Mouse (Mus musculus): ENCODE results near the gene Tec. TPM values are rescaled to one million over a fixed set of nuclear protein-coding genes. Genes with fewer than 3 reads are reported as not detected.

The Tec gene
- polyA plus RNA-seq, 1 experiment, result not detected

DNA sequence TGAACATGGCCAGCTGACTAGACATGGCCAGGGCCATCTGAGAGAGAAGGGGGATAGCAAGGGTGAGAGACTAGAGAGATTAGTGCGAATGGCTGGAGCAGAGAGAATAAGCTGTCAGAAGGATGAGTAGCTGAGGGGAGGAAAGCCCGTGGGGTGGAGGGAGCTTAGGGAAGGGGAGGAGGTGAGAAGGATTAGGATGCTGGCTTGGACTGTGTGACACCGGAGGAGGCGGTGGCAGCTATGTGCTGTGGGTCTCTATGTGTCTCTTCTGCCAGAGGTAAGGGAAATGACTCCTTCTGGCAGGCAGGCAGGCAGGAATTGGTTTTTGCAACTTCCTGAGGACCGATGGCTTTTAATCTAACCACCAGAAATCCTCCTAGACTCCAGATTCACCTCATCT is 11.5 kb upstream of the Tec start:
- H3K4me1 ChIP-seq (ENCODE audit: control insufficient read depth, insufficient read depth, low read length), result peaks cover 10% of the 10 kb centered on the region
- no peak overlapping the region for H3K4me3 ChIP-seq (ENCODE audit: insufficient read depth, low read depth, low read length)
- WGBS, result 58% methylated on average over 5 of the region's 5 CpGs
- TF ChIP-seq CTCF (IDR thresholded peaks at IDR 0.05; ENCODE audit: insufficient read depth, low read depth, low read length), result no peak
- no peak for TF ChIP-seq POLR2A (IDR thresholded peaks at IDR 0.05; ENCODE audit: insufficient read depth, low read depth, low read length)
- no peak overlapping the region for H3K27ac ChIP-seq (ENCODE audit: insufficient read depth, low read depth, low read length)

DNA sequence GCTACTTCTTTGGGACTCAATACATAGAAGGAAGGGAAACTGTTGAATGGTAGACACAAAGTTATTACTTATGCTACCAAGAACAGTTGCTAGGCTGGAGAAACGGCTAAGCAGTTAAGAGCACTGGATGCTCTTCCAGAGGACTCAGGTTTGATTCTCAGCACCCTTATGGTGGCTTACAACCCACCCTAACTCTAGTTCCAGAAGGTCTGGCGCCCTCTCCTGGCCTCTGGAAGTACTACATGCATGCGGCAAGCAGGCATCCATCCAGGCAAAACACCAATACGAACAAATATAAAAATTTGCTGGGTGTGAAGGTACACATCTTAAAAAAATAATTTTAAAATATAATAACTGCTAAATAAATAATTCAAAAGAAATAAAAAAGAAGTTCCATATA is 2.8 kb upstream of the Tec start:
- Histone ChIP-seq H3K27ac (ENCODE audit: insufficient read depth, low read depth, low read length) (no peak overlapping the region), H3K4me3 (ENCODE audit: insufficient read depth, low read depth, low read length) (no peak overlapping the region), H3K4me1 (ENCODE audit: control insufficient read depth, insufficient read depth, low read length) (peaks cover 15% of the 10 kb centered on the region)
- WGBS, result 82% methylated on average over 4 of the region's 4 CpGs
- TF ChIP-seq CTCF (IDR thresholded peaks at IDR 0.05; ENCODE audit: insufficient read depth, low read depth, low read length) (no peak), POLR2A (IDR thresholded peaks at IDR 0.05; ENCODE audit: insufficient read depth, low read depth, low read length) (no peak)

- TF ChIP-seq CTCF (IDR thresholded peaks at IDR 0.05; ENCODE audit: insufficient read depth, low read depth, low read length) (no peak), POLR2A (IDR thresholded peaks at IDR 0.05; ENCODE audit: insufficient read depth, low read depth, low read length) (no peak)
- Histone ChIP-seq H3K4me3 (ENCODE audit: insufficient read depth, low read depth, low read length) (no peak overlapping the region), H3K4me1 (ENCODE audit: control insufficient read depth, insufficient read depth, low read length) (peaks cover 9% of the 10 kb centered on the region), H3K27ac (ENCODE audit: insufficient read depth, low read depth, low read length) (no peak overlapping the region)
- 80% methylated on average over 14 of the region's 14 CpGs for WGBS
Measured at GRCm38 (mm10) chr5:72869779-72870608, 1.7 kb upstream of the Tec start.

DNA sequence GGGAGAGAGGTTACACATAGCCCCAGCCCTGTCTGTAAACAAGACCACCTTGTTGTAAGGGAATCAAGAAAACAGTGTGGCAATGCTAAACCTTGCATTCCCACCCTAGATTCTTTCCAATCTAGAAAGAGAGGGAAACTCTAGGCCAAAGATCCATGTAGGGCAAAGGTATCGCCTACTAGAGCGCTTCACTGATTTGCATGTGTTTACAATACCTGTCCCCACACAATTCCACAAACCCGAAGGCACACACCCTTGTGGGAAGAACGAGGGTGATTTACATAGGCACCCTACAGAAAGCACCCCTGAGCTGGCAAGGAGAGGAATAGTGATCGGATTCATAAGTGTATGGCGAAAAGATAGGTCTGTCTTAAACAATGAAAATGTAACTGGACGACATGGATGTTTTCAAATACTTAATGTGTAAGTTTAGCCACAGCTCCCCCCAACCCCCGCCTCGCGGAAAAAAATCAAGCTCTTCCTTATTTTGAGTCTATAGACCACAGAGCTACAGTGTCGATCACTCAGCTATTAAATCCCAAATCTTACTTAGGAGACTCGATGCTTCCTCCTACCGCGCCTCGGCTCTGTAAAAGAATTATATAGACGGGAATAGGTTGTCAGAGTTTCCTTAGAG is 1.1 kb downstream of the Tec start:
- H3K4me3 ChIP-seq (ENCODE audit: insufficient read depth, low read depth, low read length), result no peak overlapping the region
- H3K4me1 ChIP-seq (ENCODE audit: control insufficient read depth, insufficient read depth, low read length), result peaks cover 9% of the 10 kb centered on the region
- TF ChIP-seq POLR2A (IDR thresholded peaks at IDR 0.05; ENCODE audit: insufficient read depth, low read depth, low read length) (no peak), CTCF (IDR thresholded peaks at IDR 0.05; ENCODE audit: insufficient read depth, low read depth, low read length) (no peak)
- no peak overlapping the region for H3K27ac ChIP-seq (ENCODE audit: insufficient read depth, low read depth, low read length)
- 50% methylated on average over 16 of the region's 16 CpGs for WGBS

- TF ChIP-seq POLR2A (IDR thresholded peaks at IDR 0.05; ENCODE audit: insufficient read depth, low read depth, low read length) (no peak), CTCF (IDR thresholded peaks at IDR 0.05; ENCODE audit: insufficient read depth, low read depth, low read length) (no peak)
- Histone ChIP-seq H3K27ac (ENCODE audit: insufficient read depth, low read depth, low read length) (no peak overlapping the region), H3K4me1 (ENCODE audit: control insufficient read depth, insufficient read depth, low read length) (peaks cover 9% of the 10 kb centered on the region), H3K4me3 (ENCODE audit: insufficient read depth, low read depth, low read length) (no peak overlapping the region)
- 82% methylated on average over 6 of the region's 6 CpGs for WGBS
Measured at GRCm38 (mm10) chr5:72866260-72866905, 1.9 kb downstream of the Tec start.

- Histone ChIP-seq H3K4me1 (ENCODE audit: control insufficient read depth, insufficient read depth, low read length) (peaks cover 9% of the 10 kb centered on the region), H3K4me3 (ENCODE audit: insufficient read depth, low read depth, low read length) (no peak overlapping the region), H3K27ac (ENCODE audit: insufficient read depth, low read depth, low read length) (no peak overlapping the region)
- 82% methylated on average over 3 of the region's 3 CpGs for WGBS
- TF ChIP-seq POLR2A (IDR thresholded peaks at IDR 0.05; ENCODE audit: insufficient read depth, low read depth, low read length) (no peak), CTCF (IDR thresholded peaks at IDR 0.05; ENCODE audit: insufficient read depth, low read depth, low read length) (no peak)
Measured at GRCm38 (mm10) chr5:72864654-72865178, 3.6 kb downstream of the Tec start.

DNA sequence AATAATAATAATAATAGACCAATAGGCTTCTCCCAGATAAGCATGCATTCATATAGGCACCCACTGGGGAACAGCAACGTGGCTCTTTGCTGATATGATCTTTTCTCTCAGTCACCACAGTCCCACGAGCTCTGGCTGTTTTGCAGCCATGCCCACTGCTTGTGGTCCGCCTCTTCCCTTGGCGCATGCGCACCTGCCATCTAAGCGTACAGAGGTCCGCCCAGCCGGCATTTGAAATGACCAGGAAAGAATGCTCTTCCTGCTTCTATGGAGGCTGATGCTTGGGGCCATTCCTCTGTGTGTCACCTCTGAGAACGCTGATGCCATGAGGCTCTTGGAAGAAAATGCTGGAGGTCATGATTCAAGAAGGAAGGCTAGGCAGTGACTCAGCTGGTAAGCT is 5.1 kb downstream of the Tec start:
- no peak for TF ChIP-seq POLR2A (IDR thresholded peaks at IDR 0.05; ENCODE audit: insufficient read depth, low read depth, low read length)
- no peak for TF ChIP-seq CTCF (IDR thresholded peaks at IDR 0.05; ENCODE audit: insufficient read depth, low read depth, low read length)
- WGBS, result 93% methylated on average over 9 of the region's 9 CpGs
- Histone ChIP-seq H3K27ac (ENCODE audit: insufficient read depth, low read depth, low read length) (no peak overlapping the region), H3K4me3 (ENCODE audit: insufficient read depth, low read depth, low read length) (no peak overlapping the region), H3K4me1 (ENCODE audit: control insufficient read depth, insufficient read depth, low read length) (peaks cover 3% of the 10 kb centered on the region; the same call in 1 of the 2 replicates)

- no peak overlapping the region for H3K27ac ChIP-seq (ENCODE audit: insufficient read depth, low read depth, low read length)
- peaks cover 7% of the 10 kb centered on the region for H3K4me1 ChIP-seq (ENCODE audit: control insufficient read depth, insufficient read depth, low read length)
- 83% methylated on average over 7 of the region's 7 CpGs for WGBS
- TF ChIP-seq CTCF (IDR thresholded peaks at IDR 0.05; ENCODE audit: insufficient read depth, low read depth, low read length) (no peak), POLR2A (IDR thresholded peaks at IDR 0.05; ENCODE audit: insufficient read depth, low read depth, low read length) (no peak)
- no peak overlapping the region for H3K4me3 ChIP-seq (ENCODE audit: insufficient read depth, low read depth, low read length)
Measured at GRCm38 (mm10) chr5:72861726-72862385, 6.4 kb downstream of the Tec start.

All from olfactory bulb, adult 2 months (tissue).